Mouse (Mus musculus): ENCODE measurements around the gene Reg3d. TPM values are rescaled to one million over a fixed set of nuclear protein-coding genes. Genes with fewer than 3 reads are reported as not detected.
"Not testable (repeated sequence)": the region's sequence is repeated elsewhere in the genome, so short reads cannot be mapped to it uniquely, and the experiment has no call there.

The Reg3d gene
- not detected in 2 replicates for polyA plus RNA-seq (2015; fragmentation: Nextera tagmentation; extraction: Ambion mirVana)

- no peak within 1 kb of the TSS for H3K4me3 ChIP-seq (ENCODE audit: low read depth, low read length)
- no peak for ATAC-seq
- TF ChIP-seq EP300 (IDR thresholded peaks at IDR 0.05; ENCODE audit: low read depth) (no peak), CTCF (IDR thresholded peaks at IDR 0.05; ENCODE audit: low read depth) (no peak)
These were observed at the start of gene Reg3d for GRCm38 (mm10) chr6:78378765-78379164. TSS of gene Reg3d (minus strand) at chr6:78378865.

GRCm38 (mm10) chr6:78425497-78425896, 46.8 kb upstream of the Reg3d start:
- WGBS (ENCODE audit: insufficient replicate concordance): 68% methylated on average over 3 of the region's 3 CpGs
- no peak for TF ChIP-seq EP300 (IDR thresholded peaks at IDR 0.05; ENCODE audit: low read depth)
- no peak for TF ChIP-seq CTCF (IDR thresholded peaks at IDR 0.05; ENCODE audit: low read depth)
- no peaks in the 10 kb centered on the region for H3K4me1 ChIP-seq (ENCODE audit: insufficient read depth)
- H3K9me3 ChIP-seq (ENCODE audit: low read length): no peaks in the 10 kb centered on the region
- H3K27me3 ChIP-seq (ENCODE audit: insufficient read depth, low read length): no peaks in the 10 kb centered on the region
- H3K9ac ChIP-seq (replicated peaks): no peak overlapping the region
- H3K27ac ChIP-seq (ENCODE audit: low read depth): no peak overlapping the region
- no peak overlapping the region for H3K4me2 ChIP-seq (ENCODE audit: low read depth, low read length)
- H3K36me3 ChIP-seq (replicated peaks; ENCODE audit: insufficient read depth, low read length): no peaks in the 10 kb centered on the region
- DNase-seq (no peak), ATAC-seq (no peak)
- H3K4me3 ChIP-seq (ENCODE audit: low read depth, low read length): no peak overlapping the region

More at GRCm38 (mm10) chr6:78378765-78379164, at the start of gene Reg3d:
- H3K27ac ChIP-seq (ENCODE audit: low read depth): no peak within 1 kb of the TSS
- H3K36me3 ChIP-seq (replicated peaks; ENCODE audit: insufficient read depth, low read length): no peaks in the 10 kb centered on the region
- H3K27me3 ChIP-seq (ENCODE audit: insufficient read depth, low read length): no peaks in the 10 kb centered on the region
- H3K9ac ChIP-seq (replicated peaks): no peak within 1 kb of the TSS
- H3K9me3 ChIP-seq (ENCODE audit: low read length): no peaks in the 10 kb centered on the region
- DNase-seq: no peak
- H3K4me1 ChIP-seq (ENCODE audit: insufficient read depth): no peaks in the 10 kb centered on the region
- WGBS (ENCODE audit: insufficient replicate concordance): 63% methylated on average over 2 of the region's 2 CpGs
- H3K4me2 ChIP-seq (ENCODE audit: low read depth, low read length): no peak within 1 kb of the TSS

- not testable (repeated sequence) for H3K4me1 ChIP-seq (ENCODE audit: insufficient read depth); DNase-seq; H3K9me3 ChIP-seq (ENCODE audit: low read length); H3K27ac ChIP-seq (ENCODE audit: low read depth); H3K4me3 ChIP-seq (ENCODE audit: low read depth, low read length); ATAC-seq; H3K27me3 ChIP-seq (ENCODE audit: insufficient read depth, low read length); H3K9ac ChIP-seq (replicated peaks); H3K36me3 ChIP-seq (replicated peaks; ENCODE audit: insufficient read depth, low read length); H3K4me2 ChIP-seq (ENCODE audit: low read depth, low read length)
These were observed 43.7 kb upstream of the Reg3d start, which contains the start of gene Reg1 for GRCm38 (mm10) chr6:78422411-78422810. TSS of gene Reg1 (plus strand) at chr6:78422711.

- H3K4me3 ChIP-seq (ENCODE audit: low read depth, low read length); ATAC-seq; H3K9ac ChIP-seq (replicated peaks); H3K4me1 ChIP-seq (ENCODE audit: insufficient read depth); H3K36me3 ChIP-seq (replicated peaks; ENCODE audit: insufficient read depth, low read length); H3K4me2 ChIP-seq (ENCODE audit: low read depth, low read length); DNase-seq; H3K9me3 ChIP-seq (ENCODE audit: low read length); H3K27ac ChIP-seq (ENCODE audit: low read depth); H3K27me3 ChIP-seq (ENCODE audit: insufficient read depth, low read length): not testable (repeated sequence)
- 95% methylated on average over 4 of the region's 17 CpGs for WGBS (ENCODE audit: insufficient replicate concordance)
These were observed 16.7 kb upstream of the Reg3d start, which contains the start of gene Reg2 for GRCm38 (mm10) chr6:78395323-78395722. TSS of gene Reg2 (plus strand) at chr6:78395623.

- H3K4me3 ChIP-seq (ENCODE audit: low read depth, low read length): no peak overlapping the region
- TF ChIP-seq EP300 (IDR thresholded peaks at IDR 0.05; ENCODE audit: low read depth): no peak
- no peak for TF ChIP-seq CTCF (IDR thresholded peaks at IDR 0.05; ENCODE audit: low read depth)
- H3K9me3 ChIP-seq (ENCODE audit: low read length): no peaks in the 10 kb centered on the region
- H3K4me2 ChIP-seq (ENCODE audit: low read depth, low read length): no peak overlapping the region
- DNase-seq (no peak), ATAC-seq (no peak)
- WGBS (ENCODE audit: insufficient replicate concordance): 70% methylated on average over 3 of the region's 3 CpGs
- H3K4me1 ChIP-seq (ENCODE audit: insufficient read depth): no peaks in the 10 kb centered on the region
- no peak overlapping the region for H3K27ac ChIP-seq (ENCODE audit: low read depth)
- H3K36me3 ChIP-seq (replicated peaks; ENCODE audit: insufficient read depth, low read length): no peaks in the 10 kb centered on the region
- H3K27me3 ChIP-seq (ENCODE audit: insufficient read depth, low read length): no peaks in the 10 kb centered on the region
- H3K9ac ChIP-seq (replicated peaks): no peak overlapping the region
These were observed 6.9 kb upstream of the Reg3d start for GRCm38 (mm10) chr6:78385609-78386008.

GRCm38 (mm10) chr6:78380409-78380808, 1.7 kb upstream of the Reg3d start, which contains the start of gene Reg3a:
TSS of gene Reg3a (plus strand) at chr6:78380709.
- Histone ChIP-seq H3K27ac (ENCODE audit: low read depth) (no peak within 1 kb of the TSS), H3K4me1 (ENCODE audit: insufficient read depth) (no peaks in the 10 kb centered on the region), H3K4me2 (ENCODE audit: low read depth, low read length) (no peak within 1 kb of the TSS), H3K4me3 (ENCODE audit: low read depth, low read length) (no peak within 1 kb of the TSS), H3K36me3 (replicated peaks; ENCODE audit: insufficient read depth, low read length) (no peaks in the 10 kb centered on the region), H3K9ac (replicated peaks) (no peak within 1 kb of the TSS), H3K27me3 (ENCODE audit: insufficient read depth, low read length) (no peaks in the 10 kb centered on the region), H3K9me3 (ENCODE audit: low read length) (no peaks in the 10 kb centered on the region)
- no peak for TF ChIP-seq CTCF (IDR thresholded peaks at IDR 0.05; ENCODE audit: low read depth)
- no peak for TF ChIP-seq EP300 (IDR thresholded peaks at IDR 0.05; ENCODE audit: low read depth)
- DNase-seq (no peak), ATAC-seq (no peak)

- Histone ChIP-seq H3K27ac (ENCODE audit: low read depth) (no peak within 1 kb of the TSS), H3K4me3 (ENCODE audit: low read depth, low read length) (no peak within 1 kb of the TSS), H3K27me3 (ENCODE audit: insufficient read depth, low read length) (no peaks in the 10 kb centered on the region), H3K9me3 (ENCODE audit: low read length) (no peaks in the 10 kb centered on the region), H3K36me3 (replicated peaks; ENCODE audit: insufficient read depth, low read length) (no peaks in the 10 kb centered on the region), H3K4me2 (ENCODE audit: low read depth, low read length) (no peak within 1 kb of the TSS), H3K9ac (replicated peaks) (no peak within 1 kb of the TSS), H3K4me1 (ENCODE audit: insufficient read depth) (no peaks in the 10 kb centered on the region)
- TF ChIP-seq EP300 (IDR thresholded peaks at IDR 0.05; ENCODE audit: low read depth): no peak
- no peak for TF ChIP-seq CTCF (IDR thresholded peaks at IDR 0.05; ENCODE audit: low read depth)
- ATAC-seq (no peak), DNase-seq (no peak)
- 73% methylated on average over 2 of the region's 2 CpGs for WGBS (ENCODE audit: insufficient replicate concordance)
These were observed 8.3 kb downstream of the Reg3d start, which contains the start of gene Reg3b for GRCm38 (mm10) chr6:78370357-78370756. TSS of gene Reg3b (plus strand) at chr6:78370657.

Measured in liver, postnatal 0 days (tissue).